Mouse (Mus musculus): ENCODE measurements around the gene Dock9.
"Not testable (repeated sequence)": the region's sequence is repeated elsewhere in the genome, so short reads cannot be mapped to it uniquely, and the experiment has no call there.

The Dock9 gene

DNA sequence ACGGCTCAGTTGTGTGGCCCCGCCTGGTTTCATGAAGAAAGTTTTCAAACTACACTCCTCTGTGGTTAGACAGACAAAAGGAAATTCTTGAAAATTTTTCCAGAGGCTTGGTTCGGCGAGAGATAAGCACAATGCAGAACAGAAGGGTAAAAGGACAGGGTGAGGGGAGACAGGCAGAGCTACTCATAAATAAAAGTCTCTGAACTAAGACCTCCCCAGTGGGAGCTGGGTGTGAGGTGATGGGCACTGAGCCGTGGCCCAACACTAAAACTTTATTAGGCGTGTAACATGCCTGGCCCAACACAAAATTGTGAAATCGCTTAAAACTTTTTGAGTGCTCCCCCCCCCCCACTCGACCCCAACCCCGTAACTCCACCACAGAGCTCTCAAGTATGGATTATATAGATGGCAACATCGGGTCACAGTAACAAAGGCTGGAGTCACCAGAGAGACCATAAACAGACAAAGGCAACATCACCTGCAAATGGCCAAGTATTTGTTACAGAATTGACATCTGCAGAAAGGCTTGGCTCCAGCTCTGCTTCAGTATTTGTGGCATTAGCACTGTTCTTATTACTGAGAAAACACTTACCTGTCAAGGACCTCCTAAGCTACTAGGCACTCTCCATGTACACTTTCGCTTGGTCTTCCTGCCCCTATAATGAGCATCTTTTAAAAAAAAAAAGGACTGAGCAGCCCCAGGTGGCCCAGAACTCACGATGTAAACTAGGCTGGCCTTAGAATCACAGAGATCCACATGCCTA lies 138.4 kb downstream of the Dock9 start:
- no peak for DNase-seq

DNA sequence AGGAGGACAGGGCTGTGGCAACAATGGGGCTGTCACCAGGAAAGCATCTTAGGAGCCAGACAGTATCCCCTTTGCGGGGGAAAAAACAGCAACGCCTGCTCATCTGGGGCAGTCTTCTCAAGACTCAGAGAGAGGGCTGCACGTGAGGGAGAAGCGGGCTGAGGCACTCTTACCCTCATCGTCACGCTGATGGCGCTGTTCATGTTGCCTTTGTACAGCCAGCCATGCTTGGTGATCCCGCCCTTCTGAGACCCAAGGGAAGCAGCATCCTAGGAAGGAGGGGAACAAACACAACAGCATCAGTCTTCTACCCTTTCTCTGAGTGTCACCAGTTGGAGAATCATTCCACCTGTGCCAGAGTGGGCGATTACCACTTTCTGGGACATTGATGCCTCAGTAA lies 139.1 kb downstream of the Dock9 start:
- DNase-seq = no peak

DNA sequence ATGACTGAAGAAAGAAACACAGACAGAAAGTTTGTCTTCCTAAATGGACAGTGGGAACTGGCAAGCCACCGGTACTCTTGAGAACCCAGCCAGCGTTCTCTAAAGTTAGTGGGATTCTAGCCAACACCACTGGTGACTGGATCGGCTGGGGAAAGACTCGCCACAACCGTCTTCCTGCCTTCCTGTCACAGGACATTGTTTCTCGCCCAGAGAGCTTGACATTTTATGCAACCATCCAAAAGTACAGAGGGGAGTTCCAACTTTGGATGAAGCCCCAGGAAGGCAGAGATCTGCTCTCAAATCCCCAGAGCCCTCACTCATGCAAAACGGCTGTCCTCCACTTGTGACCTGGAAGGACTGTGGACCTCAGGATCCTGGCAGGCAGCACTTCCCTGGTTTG lies 140.0 kb downstream of the Dock9 start:
- DNase-seq = no peak

DNA sequence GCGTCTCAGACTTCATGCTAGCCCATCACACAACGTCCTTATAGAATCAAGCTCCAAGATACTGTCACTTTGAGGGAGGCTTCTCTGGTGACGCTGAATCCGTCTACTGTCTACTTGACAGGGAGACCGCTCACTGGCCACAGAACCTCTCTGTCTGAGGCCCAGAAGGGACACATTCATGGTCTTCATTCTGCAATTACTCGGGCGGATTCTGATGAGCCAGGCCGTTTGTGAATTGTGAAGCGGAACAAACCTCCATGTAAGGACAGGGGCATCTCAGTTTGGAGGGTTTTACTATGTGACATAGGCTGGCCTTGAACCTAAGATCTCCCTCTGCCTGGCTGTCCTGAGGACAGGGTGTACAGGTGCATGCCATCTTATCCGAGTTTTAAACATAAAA lies 140.7 kb downstream of the Dock9 start:
- no peak for DNase-seq

DNA sequence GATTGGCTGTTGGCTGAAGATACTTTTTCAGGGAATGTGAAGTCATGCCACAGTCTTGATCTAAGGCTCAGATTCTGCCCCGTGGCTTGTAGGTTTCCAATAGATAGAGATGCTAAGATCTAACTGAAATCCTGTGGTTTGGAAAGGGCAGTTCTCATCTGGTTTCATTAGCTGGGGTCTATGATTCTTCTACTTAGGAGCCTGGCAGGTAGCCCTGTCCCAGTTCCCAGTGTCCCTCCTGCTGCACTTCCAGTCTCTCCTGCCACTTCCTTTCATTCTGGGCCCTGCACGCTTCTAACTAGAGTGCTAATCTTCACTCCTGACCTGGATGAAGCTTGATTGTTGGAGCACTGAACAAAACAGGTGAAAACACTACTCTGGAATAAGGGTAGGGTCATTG lies 142.7 kb downstream of the Dock9 start:
- DNase-seq = no peak

DNA sequence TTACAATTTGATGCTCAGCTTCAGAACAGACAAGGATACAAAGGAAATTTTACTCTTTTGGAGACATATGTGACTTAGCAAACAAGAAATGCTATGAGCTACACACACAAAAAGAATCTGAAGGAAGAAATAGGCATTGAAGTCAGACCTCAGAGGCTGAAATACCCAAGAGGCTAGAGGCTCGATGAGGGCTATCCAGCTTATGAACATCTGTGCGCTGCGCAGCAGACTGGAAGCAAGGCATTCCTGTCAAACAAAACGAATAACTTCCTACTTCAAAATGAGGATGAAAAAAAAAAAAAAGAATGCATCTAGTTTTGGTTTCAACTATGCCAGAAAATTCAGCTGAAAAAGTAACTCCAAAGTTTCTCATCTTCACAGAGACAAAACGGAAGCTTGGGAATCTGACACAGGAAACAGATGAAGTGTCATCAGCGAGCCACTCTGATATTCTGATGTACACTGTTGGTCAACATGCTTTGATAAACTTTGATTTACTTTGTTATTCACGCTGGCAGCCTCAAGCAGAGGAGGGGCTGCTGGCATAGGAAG lies 143.1 kb downstream of the Dock9 start:
- no peak for DNase-seq

DNA sequence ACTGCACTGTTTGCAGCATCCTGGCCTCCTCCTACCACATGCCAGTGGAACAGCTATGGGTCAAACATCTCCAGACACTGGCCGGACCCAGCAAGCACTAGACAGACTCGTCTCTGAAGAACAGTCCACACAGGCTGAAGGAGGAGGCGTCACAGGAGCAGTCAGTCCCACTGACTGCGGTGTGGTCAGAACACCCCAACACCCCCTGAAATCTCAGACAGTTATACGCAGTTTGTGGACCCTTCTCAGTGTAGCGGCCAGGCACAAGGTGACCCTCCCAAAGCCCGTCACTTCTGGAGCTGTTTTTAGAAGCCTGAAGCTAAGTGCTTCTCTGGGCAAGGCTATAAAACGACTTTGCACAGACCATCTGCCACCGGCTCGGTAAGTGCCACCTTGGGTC lies 143.9 kb downstream of the Dock9 start:
- DNase-seq = no peak

DNA sequence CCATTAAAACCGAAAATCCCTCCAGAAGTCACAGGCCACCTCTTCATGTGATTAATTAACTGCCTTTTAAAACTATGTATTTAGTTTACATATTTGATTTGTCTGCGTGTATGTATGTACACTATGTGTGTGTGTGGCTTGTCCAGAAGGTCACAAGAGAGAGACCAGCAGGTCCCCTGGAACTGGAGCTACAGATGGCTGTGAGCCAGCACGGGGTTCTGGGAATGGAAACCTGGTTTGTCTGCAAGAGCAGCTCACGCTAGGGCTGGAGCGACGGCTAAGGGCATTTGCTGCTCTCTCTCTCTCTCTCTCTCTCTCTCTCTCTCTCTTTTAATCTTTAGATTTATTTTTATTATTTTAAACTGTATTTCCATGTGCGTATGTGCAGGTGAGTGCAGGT lies 144.4 kb downstream of the Dock9 start:
- no peak for DNase-seq

DNA sequence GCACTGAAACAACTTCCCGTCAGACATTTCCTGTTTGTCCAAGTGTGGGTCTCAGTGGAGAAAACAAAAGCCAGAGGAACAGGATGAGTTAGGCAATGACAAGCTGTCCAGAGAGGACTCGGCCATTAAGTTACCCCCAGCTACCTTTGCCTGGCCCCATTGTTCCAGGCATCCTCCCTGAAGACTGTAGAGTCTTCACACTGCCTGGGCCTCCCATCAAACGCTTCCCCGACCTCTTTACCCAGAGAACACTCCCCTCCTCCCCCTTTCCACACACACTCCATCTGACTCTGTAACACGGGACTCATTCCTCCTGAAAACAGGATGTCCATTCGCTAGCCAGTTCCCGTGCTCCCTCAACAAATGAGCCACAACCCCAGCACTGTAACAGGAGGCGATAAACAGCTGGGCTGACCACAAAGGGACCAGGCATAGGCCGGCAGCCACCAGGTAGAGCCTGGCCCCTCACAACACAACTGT lies 149.0 kb downstream of the Dock9 start:
- no peak for DNase-seq

DNA sequence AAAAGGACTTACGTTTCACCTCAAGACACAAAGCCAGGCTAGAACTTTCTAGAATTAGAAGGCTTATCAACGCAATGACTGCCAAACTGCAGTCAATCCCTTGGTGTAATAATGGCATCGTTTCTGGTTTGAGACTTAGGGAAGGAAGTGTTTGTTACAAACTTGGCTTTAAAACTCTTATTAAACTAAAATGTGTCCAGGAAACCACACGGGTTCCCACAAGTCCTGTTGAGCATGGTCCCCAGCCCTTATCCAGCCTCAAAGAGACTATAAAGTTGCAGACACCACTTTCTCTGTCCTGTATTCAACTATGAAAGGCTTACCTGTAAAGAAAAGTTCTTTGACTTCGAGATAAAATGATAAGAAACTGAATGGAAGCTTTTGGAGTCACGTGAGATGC lies 149.9 kb downstream of the Dock9 start:
- DNase-seq = no peak

DNA sequence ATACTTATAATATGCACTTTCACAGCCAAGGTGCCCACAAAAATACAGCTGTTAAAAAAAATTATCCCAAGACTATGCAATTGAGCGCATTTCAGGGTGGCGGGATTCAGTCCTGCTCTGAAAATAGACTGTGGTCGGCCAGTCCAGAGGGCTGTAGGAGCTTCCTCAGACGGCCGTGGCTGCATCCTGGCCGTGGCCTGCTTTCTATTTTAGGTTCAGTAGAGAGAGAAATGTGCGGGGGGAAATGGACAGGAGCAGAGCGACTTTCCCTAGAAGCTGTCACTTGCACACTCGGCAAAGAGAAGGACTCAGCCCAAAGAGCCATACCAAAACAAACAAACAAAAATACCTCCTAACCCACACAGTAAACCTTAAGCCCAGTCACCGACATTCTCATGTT lies 151.0 kb downstream of the Dock9 start:
- DNase-seq = no peak

DNA sequence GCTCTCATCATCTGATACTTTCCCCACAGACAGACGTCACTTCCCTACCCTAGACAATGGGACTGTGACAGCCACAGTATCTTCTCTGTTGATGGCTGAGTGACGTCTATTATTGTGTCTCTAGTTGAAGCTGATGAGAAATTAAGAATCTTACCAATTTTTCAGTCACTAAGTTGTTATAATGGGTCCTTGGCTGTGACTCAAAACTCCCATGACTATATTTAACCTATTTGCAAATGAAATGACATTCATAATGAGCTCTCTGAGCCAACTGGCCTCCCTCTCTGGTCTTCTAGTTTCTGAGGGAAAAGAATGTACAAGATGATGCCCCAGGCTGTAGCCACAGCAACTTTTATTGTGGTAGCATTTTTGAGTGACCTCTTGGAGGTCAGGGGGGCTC lies 153.3 kb downstream of the Dock9 start:
- no peak for DNase-seq

DNA sequence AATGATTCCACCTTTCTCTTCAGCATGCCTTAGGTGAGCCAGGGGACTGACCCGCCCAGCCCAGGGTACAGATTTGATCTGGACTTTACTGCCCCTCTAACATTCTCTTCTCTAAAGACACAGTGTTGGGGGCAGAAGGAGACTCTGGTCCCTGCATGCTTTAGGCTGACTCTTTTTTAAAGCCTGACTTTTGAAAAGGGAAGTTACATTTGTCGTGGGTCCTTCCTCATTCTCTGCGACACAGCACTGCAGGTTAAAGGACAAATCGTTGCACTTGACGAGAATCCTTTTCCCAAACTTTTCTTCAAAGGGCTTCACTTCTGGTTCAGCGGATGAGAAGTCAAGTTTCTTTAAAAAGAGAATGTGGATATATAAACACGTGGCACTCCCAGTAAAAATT lies 156.4 kb downstream of the Dock9 start:
- DNase-seq = no peak

DNA sequence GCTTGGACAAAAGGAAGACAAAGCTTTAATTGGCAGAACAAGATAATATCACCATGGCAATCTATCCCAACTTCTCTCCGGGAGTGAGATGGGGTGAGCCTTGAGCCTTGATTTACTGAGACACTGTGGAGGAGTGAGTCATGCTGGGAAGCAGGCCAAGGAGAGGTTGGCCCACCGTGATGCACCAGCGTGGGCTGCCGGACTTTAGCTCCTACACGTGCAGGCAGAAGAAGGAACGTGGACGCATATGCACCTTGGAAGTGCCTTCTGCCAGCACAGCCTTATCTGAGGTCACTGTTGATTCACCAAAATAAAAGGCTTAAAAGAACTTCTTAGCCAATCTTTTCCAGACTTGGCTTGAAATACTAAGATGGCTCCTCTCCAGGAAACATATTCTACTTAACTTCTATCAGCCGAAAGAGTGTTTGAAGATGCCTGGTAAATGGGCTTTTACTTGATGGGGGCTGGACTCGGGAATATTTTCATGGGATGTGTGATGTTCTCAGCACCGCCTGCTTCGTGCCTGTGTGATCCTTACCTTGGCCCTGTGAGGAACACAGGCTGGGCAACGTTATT lies 160.6 kb downstream of the Dock9 start:
- DNase-seq = no peak

DNA sequence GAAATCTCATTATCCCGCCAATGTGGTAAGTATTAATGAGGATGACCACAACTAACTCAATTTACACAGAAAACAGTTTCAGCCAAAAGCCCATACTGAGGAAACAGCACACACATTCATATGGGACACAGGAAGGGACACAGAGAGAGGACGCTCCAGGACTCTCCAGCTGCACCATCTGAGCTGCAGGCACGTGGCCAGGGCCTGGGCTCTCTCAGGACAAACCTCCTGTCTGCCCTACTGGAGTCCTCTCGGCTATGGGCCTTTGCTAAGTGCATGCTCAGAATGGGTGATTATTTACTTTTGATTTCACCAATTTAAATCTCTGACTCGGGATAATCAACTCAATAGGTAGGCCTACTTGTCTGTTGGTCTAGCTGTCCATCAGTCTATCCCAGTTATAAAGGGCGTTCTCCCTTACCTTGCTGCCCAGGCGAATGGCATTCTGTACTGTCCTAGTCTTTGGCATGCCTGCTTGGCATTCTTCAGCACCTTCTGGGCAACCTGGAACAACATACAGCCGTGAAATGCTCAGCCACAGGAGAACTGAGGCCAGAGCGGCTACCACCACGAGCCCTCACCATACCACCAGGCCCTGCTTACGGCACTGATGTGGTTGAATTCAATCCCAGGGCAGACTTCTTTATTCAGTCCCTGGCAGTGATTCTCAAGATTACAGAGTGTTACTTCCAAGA lies 162.8 kb downstream of the Dock9 start:
- no peak for DNase-seq

DNA sequence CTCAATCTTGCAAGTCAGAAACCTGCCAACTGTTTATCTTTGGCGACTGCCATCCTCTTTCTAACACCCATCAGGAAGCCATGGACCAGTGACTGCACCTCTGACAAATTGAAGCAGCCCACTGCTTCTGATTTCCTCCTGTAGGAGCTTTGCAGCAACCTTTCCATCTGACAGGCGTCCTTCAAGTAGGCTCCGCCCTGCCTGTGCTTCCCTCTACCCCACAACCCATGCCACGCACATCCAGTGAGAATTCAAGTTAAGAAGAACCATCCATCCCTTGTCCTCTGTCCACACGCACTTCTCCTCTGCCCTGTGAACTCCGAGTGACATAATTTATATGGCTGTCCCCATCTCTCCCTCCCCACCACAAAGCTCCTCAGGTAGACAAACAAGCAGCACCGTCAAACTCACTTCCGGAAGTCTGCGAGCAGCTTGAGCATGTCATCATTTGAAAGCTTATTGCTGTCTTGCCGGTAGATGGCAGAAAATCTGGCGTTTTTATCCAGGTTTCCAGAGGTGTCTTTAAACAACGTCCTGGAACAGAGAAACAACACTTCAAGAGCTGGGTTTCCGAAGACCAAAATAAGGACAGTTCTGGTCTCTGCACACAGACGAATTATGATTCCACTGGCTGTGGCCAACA lies 163.4 kb downstream of the Dock9 start:
- DNase-seq = no peak

DNA sequence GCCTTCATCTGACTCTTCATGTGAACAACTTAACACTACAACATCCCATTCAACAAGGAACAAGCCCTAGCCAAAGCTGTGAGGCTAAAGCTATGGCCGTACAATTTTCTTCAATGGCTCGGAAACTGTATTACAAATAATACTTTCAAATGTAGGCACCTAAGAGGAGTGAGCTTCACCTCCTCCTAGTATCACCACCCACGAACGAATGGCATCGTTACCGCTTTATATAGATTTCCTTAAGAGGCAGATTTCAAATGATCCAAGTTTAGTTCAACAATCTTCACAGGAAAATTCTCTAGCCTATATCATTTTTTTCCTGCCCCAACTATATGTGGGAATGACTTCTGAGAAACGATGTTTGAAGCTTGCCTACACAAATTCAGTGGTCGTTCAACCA lies 165.7 kb downstream of the Dock9 start:
- no peak for DNase-seq

DNA sequence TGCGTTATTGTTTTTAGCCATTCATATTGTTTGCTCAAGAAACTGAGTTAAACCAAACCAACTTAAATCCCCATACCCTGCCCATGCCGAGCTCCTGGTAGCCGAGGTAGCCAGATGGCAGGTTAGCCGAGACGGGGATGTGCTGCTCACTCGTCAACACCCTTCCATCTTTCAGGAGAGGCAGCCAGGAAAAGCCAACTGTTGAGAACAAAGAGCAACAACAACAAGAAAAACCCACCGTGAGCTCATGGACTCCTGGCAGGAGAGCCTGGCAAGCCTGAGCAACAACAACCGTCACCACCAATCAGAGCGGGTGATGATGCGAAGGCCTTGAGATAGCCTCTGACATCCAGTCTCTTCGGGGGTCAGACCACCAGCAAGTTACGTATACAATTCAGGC lies 170.9 kb downstream of the Dock9 start:
- no peak for DNase-seq

DNA sequence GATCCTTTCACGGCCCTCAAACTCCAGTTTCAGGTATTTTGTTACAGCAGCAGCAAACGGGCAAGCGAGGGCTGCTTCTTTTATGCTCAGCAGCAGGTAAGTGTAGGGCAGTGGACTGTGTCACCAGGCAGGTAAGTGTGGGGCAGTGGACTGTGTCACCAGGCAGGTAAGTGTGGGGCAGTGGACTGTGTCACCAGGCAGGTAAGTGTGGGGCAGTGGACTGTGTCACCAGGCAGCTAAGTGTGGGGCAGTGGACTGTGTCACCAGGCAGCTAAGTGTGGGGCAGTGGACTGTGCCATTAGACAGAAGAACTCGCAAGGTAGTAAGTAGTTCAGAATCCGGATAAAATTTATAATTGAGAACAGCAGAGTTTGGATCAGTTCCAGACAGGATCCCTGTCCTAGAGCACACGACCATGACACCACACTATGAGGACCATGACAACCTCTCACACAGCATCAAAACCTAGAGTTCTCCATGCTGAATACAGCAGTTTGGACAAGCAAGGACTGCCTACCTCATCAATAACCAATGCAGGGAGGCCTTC lies 173.6 kb downstream of the Dock9 start:
- DNase-seq = not testable (repeated sequence)

DNA sequence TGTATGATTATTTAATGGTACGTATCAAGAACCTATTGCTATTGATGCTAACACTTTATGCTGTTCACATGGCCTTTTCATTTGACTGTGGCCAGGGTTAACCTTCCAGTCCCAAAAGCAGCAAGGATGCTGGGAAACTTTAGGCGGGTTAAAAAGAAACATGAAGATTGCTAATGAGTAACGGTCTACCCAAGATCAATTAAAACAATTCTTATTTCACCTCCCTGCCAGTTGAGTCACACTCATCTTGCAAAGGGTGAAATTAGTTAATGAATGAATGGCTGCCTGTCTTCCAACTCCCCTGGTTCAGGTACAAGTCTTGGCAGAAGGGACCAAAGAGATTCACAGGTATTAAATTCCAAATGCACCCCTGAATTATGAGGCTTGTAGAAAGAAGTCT lies 175.8 kb downstream of the Dock9 start:
- DNase-seq = no peak

DNA sequence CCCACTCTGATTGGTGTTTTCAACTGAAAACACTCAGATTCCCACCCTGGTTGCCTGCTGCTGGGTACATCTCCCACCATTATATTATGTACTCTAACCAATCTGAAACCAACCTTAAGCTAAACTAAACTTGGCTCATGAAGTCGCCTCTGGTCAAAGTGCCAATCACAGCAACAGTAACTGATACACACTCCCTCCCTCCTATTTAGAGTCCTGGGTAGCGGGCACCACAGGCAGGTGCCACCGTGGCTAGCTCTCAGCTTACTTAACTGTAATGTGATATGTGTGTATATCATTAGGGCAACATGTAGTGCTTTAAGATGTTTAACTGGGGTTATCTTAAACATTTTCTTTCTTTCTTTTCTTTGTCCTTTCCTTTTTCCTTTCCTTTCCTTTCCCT lies 177.1 kb downstream of the Dock9 start:
- no peak for DNase-seq

DNA sequence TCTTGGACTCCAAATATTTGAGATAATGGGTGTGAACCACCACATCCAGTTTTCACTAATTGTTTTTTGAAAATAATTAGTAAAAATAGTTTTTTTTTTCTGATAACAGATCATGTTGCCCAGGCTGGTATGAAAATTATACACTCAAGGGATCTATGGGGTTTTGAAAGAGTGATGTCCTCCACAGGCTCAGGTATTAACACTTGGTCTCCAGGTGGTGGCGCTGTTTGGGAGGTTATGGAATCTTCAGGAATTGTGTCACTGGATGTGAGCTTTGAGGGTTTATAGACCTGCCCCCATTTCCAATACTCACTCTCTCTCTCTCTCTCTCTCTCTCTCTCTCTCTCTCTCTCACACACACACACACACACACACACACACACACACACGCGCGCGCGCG lies 177.5 kb downstream of the Dock9 start:
- DNase-seq = no peak

Data from thymus, adult 18-20 months (tissue).